Mouse (Mus musculus): ENCODE measurements around the gene Cux2.

The Cux2 gene

DNA sequence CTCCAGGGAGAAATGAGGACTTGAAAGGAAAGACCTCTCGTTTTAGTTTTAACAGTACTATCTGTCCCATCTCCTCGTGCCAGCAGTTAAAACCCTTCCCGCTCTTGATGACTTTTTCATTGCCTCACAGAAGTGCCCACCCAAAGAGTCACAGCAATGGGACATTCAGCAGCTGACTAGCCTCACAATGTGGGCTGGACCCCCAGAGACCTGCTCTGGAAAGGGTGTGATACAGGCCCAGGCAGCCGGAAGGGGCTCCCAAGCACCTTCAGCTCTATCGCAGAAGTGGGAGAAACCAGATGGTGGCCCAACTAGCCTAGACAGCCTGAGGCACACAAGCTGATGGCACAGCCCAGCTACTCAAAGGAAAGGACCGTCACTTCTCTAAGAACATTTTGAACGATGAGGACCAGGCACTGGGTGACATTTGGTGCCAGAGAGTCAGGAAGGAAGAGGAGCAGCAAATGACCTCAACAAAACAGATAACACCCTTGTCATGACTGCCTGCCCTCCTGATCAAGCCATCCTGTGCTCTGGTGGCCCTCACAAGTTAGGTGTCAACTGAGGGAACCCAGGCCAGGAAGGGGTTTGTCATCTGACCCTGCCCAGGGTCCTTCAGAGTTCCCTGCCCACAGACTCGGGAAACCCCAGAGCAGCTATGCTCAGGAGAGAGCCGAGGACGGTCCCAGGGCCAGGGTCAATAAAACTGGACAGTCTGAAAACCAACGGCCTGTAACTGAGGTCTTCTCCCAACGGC is 214.7 kb downstream of the Cux2 start:
- peak in 1 of 2 experiments; percentile 39 for DNase-seq

DNA sequence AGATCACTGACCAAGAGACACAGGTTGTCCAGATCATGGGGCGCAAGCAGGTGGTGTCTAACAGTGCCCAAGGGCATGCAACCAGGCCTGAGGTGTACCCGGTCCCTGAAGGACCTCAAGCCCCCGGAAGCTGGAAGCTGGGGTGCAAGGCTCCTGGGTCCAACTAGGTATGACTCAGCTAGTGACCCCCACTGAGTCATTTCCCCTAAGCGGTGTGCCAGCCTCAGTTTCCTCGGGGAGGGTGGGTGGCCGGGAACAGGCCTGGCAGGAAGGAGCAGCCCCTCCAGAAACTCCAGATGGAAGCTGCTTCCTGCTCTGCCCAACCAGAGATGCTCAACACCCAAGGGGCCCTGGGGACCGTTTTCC is 215.7 kb downstream of the Cux2 start:
- no peak for DNase-seq

DNA sequence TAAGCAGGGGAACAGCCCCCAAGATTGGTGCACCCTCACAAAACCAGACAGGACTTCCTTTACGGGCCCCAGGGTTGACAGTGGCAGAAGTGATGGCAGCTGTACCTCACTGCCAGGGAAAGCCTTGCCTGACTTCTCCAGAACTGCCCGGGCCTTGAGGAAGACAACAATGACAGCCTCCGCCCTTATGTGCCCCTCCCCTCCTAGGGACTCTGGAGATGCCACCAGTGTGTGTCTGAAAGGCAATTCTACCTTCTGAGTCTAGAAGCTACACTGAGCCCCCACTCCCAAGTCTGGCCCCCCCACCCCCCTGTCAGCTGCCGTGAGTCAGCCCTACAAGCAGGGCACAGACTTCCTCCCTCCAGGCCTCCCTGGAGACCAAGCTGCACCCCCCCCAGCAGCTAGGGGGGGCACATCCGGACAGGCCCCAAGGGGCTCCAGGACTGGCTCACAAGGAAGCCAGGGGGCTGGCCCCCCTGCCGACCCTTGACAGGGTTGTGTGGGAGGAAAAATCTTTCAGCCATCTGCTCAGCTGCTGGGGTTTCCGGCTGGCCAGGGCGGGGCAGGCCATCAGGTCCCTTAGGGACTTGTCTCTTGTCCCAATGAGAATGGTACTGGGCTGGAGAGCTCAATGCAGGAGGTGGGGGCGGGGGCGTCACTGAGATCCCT is 216.2 kb downstream of the Cux2 start:
- peak; percentile 81 to 92 for DNase-seq

DNA sequence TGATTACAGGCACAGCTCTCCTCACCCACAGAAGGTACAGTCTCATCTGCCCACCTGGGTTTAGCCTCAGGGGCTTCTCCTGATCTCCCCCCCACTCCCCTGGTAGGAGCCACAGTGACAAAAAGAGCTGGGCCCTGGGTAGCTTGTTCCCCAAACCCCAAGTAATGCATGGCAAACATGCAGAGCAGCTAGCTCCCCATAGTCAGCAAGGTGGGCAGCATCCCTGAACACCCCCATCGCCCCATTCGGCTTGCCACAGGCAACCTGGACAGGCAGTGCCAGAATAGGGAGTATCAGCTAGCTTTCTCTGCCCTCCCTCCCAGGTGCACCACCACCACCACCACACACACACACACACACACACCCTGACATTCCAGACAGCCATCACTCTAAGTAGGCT is 216.7 kb downstream of the Cux2 start:
- DNase-seq, result no peak

DNA sequence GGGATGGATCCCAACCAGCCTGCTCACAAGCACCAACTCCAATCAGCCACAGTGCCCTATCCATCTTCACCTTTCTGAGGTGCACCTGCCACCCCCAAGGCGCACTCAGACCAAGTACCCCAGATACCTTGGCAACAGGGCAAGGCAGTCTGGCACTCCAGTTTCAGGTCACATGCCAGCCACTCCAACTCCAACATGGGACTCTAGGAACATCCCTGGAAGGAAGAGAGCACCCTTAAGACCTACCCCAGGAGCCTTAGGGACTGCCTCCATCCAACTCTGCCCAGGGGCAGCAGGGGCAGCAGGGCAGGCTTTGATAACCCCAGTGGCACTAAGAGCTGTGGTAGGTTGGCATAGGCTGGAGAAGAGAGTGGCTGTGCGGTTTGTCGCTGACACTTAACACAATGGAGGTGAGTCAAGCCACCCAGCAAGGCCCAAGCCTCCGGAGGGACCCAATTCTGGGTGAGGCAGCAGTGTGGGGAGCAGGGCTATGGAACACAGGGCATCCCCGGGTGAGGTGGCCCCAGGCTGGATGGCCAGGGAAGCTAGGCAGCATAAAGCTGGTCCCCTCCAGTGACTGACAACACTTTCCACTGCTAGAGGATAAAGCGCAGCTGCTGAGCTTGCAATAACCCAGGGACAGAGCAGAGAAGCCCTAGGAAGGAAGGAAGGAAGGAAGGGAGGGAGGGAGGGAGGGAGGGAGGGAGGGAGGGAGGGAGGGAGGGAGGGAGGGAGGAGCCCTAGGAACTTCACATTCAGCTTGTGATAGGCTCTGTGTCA is 217.3 kb downstream of the Cux2 start:
- peak in 1 of 2 experiments; percentile 58 for DNase-seq

DNA sequence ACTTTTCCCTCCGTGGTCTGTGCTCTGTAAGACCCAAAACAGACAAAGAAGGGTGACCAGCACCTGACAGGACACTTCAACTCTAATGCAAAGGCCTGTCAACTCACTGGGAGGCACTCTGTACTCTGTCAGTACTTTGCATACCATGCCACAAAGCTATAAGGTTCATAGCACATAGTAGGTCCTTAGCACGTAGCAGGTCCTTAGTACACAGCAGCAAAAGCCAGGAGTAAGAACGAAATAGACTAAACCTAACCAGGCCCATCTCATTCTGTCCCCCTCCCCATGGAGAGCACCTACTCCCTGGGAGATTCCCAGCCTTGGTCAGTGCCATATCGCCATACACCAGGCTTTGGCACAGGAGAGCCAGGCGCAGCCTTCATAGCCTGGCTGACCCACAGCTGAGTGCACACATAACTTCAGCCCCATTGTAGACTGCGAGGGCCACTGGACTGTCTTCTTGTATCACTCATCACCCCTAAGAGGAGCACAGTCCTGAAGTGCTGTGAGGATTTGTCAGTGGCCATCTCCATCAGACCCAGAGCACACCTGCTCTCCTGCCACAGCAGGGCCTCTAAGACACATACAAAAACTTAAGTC is 218.8 kb downstream of the Cux2 start:
- DNase-seq, result no peak

DNA sequence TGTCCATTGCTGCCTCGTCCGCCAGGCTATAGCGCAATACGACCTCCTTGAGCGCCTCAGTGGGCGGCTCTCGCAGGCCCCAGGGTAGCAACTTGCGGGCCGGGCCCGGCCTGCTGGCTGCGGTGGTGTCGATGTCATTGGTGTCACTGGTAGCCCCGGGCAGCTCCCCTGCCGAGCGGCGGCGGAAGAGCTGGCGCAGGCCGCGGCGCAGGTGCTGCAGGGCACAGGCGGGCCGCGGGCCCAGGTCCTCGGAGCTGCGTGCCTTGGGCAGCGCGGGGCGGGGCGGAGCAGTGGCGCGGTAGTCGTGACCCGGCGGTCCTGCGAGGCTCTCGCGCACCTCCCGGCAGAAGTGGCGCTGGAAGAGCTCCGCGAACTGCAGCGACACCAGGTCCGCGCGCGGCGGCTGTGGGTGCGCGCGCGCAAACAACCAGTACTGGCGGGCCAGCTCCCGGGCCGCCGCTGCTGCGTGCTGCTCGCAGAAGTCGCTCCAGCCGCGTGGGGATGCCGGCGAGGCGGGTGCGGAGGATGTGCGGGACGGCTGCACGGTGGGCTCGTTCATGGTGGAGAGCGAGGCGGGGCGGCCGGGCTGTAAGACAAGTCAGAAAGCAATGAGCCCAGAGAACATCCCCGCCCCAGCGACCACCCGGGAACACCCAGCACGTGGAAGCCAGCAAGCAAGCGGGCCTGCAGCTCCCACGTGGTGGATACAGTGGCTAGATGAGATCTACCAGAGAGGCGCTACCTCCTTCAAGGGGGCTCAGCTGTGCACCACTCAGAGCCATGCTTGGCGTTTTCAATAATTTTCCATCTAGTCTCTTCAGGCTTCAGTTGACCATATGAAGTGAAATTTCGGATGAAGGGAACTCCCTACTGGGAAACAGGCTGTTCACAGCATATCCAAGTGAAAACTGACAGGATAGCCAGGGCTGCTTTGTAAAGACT is 221.1 kb downstream of the Cux2 start:
- DNase-seq, result peak in 1 of 2 experiments; percentile 59

DNA sequence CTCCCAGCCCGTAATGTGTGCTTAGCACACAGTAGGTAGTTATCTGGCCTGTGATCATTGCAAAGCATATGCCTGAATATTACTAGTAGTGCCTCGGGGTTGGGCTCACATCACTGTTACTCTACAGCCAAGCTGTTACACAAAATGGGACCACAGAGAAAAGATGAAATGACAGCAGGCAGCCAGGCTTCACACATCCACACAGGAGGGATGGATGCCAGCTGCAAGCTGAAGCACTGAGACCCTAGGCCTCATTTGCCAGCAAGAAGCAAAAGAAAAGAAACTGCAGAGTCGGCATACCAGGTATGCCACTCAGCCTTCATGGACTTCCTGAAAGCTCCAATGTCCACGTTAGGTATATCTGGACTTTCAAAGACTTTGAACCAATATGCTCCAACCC is 222.0 kb downstream of the Cux2 start:
- DNase-seq, result no peak

DNA sequence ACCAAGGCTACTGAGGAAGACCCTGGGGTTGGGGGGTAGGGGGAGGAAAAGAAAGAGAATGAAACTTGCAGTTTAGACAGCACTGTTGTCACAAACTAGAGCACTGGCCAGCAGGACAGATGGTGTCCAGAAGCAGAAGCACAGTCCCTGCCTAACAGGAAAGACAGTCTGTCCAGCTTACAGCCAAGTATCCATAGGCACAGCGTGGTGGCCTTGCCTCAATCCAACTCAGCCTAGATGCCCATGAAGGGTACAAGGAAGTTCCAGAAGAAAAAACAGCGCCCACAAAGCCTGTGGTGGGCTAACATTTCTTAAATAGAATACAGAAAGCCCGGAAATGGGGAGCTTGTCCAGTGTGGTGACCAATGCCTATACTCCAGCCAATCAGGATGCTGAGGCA is 224.3 kb downstream of the Cux2 start:
- no peak for DNase-seq

DNA sequence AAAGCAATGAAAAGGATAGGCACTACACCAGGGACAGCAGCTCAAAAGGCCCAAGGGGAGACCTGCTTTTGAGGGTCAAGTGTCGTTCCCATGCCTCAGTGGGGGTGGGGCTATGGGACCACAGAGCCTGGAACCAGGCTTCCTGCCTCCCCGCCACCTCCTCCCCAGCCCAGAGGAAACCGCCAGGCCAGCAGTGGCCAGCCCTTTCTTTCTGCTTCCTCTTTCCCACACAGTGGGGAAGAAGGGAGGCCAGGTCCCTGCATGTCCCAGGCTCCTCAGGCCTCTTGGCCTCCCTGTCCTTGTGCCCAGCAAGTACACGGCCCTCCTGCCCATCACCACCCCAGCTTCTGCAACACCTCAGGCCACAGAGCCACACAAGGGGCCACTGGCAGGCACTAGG is 225.8 kb downstream of the Cux2 start:
- peak; percentile 64 to 73 for DNase-seq

DNA sequence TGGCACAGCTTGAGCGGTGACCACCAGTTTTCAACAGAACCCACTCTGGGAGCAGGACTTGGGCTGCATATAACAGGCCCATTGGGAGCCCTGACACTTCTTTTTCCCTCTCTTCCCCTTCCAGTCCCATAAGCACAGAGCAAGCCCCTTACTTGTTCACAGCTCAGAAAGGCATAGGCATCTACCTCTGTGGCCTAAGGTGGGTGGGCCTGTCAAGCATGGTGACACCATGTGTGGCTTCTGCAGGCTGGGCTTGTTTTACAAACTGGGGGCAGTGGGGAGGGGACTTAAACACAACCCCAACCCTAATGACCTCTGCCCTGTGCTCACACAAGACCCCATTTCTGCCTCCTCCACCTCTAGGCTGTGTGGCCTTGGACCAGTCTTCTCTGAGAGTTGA is 226.2 kb downstream of the Cux2 start:
- no peak for DNase-seq

DNA sequence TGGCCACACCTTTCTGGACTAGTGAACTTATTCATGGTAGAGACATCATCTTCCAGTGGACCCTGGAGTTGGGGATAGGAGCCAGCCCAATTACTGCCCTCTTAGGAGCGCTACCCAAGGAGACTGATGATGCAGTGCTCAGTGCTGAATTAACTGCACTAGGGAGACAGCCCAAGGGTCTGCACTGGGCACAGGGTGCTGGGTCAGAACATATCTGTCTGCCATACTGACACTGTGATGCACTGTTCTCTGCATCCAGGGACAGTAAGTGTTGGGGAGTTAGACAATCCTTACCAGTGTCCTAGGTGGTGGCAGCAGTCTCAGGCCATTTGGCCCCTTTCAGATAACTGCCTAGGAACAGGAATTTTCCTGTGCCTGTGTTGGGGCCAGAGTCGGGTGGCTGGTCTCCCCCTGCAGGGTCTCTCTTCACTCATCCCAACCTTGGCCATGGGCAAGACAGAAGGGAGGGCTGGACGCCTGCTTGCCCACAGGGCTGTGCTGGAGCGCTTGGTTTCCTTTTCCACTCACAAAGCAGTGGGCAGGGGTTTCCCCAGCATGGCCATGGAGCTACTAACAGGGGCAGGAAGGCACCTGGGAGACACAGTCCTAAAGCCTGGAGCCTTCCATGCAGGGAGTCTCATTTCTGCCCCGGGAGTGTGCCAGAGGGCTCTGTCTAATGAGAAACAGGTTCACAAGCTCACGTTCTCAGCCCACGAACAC is 227.0 kb downstream of the Cux2 start:
- no peak for DNase-seq

DNA sequence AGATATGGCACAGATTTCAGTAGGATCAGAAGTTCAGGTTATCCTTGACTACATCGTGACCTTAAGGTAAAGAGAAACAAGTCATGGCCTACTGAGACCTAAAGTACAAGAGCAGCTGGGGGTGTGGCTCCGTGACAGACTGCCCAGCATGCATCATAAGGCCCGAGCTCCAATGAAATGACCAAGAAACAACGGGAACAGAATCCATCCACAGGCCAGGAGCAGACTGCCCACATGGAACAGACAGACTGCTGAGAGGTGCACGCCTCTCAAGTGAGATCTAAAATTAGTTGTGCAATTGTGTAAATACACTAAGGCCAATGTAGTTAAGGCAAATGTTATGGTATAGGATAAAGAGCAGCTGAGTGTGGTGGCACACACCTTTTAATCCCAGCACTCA is 228.3 kb downstream of the Cux2 start:
- DNase-seq, result peak in 1 of 2 experiments; percentile 19

DNA sequence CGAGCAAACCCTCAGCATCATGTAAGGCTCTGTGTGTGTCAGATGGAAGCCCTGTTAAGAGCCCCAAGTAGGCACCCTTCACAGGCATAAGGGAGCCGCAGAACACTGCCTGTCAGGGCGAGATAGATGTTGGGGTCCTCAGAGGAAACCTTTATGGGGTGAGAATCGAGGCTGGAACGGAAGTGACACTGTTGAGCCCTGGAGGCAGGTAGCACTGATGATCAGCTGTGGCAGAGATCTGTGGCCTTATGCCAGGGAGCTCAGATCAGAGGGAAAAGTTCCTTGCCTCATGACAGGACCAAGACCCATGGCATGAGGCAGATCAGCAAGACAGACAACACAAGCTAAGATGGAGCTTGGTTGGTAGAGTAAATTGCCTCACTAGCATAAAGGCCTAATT is 228.8 kb downstream of the Cux2 start:
- peak in 1 of 2 experiments; percentile 21 for DNase-seq

DNA sequence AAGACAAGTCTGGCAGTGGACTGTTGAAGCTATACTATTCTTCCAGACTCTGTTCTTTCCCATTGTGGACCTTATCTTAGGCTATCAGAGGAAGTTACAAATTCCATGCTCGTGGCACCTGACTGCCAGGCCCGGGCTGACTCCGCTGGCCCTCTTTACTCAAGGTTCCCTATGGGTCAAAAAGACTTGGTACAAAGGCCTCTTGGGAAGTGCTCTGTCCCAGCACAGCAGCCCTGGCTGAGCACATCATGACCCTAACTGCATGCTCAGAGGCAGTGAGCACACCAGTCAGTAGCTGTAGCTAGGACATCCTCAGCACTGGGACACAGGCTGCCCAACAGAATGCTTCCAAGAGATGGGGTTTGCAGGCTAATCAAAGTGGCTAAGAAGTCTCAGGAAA is 229.2 kb downstream of the Cux2 start:
- DNase-seq, result peak in 1 of 2 experiments; percentile 18

DNA sequence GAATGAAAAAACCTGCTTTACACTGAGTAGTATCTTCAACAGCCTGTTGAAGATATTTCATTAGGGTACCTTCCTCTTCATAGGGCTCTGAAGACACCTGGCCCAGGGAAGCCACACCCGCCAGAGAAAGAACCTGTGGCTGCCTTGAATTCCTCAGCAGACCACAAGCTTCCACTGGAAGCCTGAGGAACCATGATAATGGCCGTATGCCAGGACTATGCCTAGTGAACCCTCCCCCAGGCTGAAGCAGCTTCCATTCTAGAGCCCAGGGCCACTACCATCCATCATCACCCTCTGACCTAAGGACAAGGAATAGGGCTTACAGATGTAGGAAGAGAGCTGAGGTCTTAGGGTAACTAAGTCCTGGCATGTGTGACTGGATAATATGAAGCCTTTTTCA is 229.7 kb downstream of the Cux2 start:
- peak in 1 of 2 experiments; percentile 24 for DNase-seq

DNA sequence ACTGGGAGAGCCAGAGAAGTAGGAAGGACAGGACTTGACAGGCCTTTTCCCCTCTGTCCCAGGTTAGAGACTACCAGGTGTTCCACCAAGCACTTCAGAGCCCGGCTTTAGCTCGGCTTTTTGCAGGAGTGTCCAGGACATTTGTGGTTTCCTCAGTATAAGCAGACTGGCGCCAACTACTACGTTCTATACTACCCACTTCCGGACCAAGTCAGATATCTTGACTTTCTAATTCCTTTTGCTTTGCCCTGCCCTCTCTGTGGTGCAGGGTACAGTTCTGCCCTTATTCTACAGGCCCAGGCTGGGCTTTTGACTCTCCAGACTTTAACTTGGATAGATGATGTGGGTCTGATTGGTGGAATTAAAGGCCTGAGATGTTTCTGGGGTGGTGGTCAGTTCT is 230.3 kb downstream of the Cux2 start:
- no peak for DNase-seq

DNA sequence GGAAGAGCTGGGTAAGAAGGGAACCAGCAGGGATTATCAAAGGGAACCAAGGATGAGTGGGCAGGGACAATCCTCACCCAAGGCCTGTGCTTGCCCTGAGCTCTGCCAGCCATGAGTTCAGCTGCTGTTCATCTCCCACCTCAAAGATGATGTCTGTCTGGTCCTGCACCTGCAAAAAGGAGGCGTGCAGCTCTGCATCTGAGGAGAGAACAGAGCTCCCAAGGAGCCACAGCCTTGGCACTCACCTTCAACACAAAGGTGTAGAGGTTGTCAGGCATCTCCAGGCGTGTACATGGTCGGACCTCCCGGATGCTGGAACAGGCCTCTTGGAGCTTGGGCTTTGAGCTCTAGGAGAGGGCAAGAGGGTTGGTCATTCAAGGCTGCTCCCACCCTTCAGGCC is 231.0 kb downstream of the Cux2 start:
- DNase-seq, result no peak

DNA sequence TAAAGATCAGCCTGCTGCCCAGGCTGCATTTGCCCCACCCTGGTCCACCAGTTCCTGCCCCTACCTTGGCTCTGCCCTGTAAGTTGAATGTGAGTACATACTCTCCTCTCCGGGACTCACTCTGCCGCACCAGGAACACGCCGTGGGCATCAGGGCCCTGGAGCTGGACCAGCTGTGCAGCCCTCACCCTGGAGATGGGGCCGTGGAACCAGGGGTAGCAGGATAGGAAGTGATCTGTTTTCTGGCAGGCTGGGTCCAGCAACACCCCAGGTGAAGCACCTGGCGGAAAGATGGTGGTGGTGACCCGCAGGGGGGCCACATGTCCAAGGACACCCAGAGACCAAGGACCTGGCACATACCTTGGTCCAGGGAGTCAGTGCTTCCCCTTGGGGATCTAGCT is 231.5 kb downstream of the Cux2 start:
- peak in 1 of 2 experiments; percentile 24 for DNase-seq

DNA sequence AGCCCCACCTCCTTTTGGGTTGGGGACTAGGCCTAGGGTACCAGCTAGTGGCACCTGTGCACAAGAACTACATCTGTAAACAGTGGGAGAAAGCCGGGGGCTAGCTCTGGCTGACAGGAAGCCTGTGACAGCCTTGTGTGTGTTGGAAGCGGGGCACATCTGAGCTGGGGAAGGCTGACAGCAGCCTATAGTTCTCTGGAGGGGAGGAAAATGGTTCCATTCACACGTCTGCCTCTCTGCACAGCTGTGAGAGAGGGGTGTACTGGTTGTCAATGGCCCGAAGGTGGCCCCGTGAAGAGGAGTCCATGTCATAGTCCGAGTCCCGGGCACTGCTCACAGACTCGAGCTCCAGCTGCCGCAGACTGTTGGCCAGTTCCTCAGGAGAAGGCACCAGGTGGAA is 232.4 kb downstream of the Cux2 start:
- peak in 1 of 2 experiments; percentile 20 for DNase-seq

DNA sequence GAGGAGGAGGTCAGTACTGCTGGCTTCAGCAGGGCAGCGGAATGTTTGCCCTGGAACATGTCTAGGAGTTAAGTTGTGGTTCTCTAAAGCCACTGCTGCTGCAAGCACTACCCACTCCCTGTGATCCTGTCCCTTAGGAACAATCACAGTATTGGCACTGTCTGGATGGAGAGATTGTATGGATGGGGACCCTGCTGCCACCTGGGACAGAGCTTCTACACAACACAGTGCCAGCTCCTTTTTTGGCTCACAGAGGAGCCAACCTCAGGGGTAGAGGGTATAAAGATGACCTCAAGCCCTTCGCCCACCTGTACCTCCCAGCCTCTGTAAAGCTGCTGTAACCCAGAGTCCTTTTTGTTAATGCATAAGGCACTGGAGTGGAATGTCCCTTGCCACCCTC is 233.3 kb downstream of the Cux2 start:
- DNase-seq, result no peak

Measured in lung, postnatal 4 days (tissue).